Mouse (Mus musculus) myocyte (in vitro differentiated cells): ENCODE measurements around the gene Ctnnd1.

ENCODE experiments used
- E2F4 ChIP-seq: IDR thresholded peaks from one replicate; pipeline ENCODE4 v1.6.1; 2011; ENCODE audit warnings: mild to moderate bottlenecking, control low read depth, moderate library complexity; ENCODE audit not compliant: insufficient read depth
- MAX ChIP-seq: IDR thresholded peaks from one replicate; pipeline ENCODE4 v1.6.1; 2011; ENCODE audit warnings: low read depth, mild to moderate bottlenecking, control low read depth
- TCF12 ChIP-seq: IDR thresholded peaks from one replicate; pipeline ENCODE4 v1.6.1; 2011; ENCODE audit warnings: mild to moderate bottlenecking, control low read depth; ENCODE audit not compliant: poor library complexity, insufficient read depth, severe bottlenecking

- no peak for TF ChIP-seq MAX
- TF ChIP-seq E2F4 = no peak
- TF ChIP-seq TCF12 = no peak
Measured at GRCm38 (mm10) chr2:84636231-84636741, 14.3 kb downstream of the Ctnnd1 start.
